Mouse (Mus musculus) ES-E14 (cell line): ENCODE data around the gene Rpp40. TPM values are rescaled to one million over a fixed set of nuclear protein-coding genes. Genes with fewer than 3 reads are reported as not detected.

Source experiments
- DNase-seq: peaks from one replicate; pipeline ENCODE4 v3.0.0-alpha.2; 2013; ENCODE audit warnings: low read depth, low spot score
- H3K27ac ChIP-seq: 2 replicates; pipeline ENCODE4 v1.5.1; 2012; ENCODE audit warnings: low read depth, mild to moderate bottlenecking, low read length, moderate library complexity, mixed read lengths; ENCODE audit not compliant: poor library complexity, insufficient read depth, severe bottlenecking
- H3K36me3 ChIP-seq: 2 replicates; pipeline ENCODE4 v1.6.1; 2012; ENCODE audit warnings: mild to moderate bottlenecking, low read length, moderate library complexity, mixed read lengths; ENCODE audit not compliant: control insufficient read depth, poor library complexity, insufficient read depth, severe bottlenecking
- H3K4me1 ChIP-seq, 2 experiments: fragments of 150-350 bp in 1 of 2; sonication (generic) in 1 of 2; 2 replicates each; pipeline ENCODE4 v1.6.1; 2012; ENCODE audit warnings: low read length in 2 of 2, mild to moderate bottlenecking in 1 of 2, mixed read lengths in 1 of 2; ENCODE audit not compliant: control insufficient read depth in 2 of 2, insufficient read depth in 2 of 2, poor library complexity in 1 of 2
- H3K4me3 ChIP-seq, 2 experiments: fragments of 150-350 bp in 1 of 2; sonication (generic) in 1 of 2; 2 replicates each; pipeline ENCODE4 v1.5.1; 2012; ENCODE audit warnings: low read length in 2 of 2, low read depth in 1 of 2, mild to moderate bottlenecking in 1 of 2, mixed read lengths in 1 of 2; ENCODE audit not compliant: insufficient read depth in 1 of 2, poor library complexity in 1 of 2, severe bottlenecking in 1 of 2
- H3K9ac ChIP-seq: 2 replicates; pipeline ENCODE4 v1.6.1; 2012; ENCODE audit warnings: low read depth, mild to moderate bottlenecking, low read length, mixed read lengths; ENCODE audit not compliant: poor library complexity, insufficient read depth, severe bottlenecking
- H3K9me3 ChIP-seq: fragments of 150-350 bp; sonication (generic); 2 replicates; pipeline ENCODE4 v1.6.1; 2012; ENCODE audit warnings: low read depth, mild to moderate bottlenecking, low read length; ENCODE audit not compliant: control insufficient read depth, insufficient read depth
- CHD2 ChIP-seq: IDR thresholded peaks from 2 replicates; pipeline ENCODE4 v1.6.1; 2014; ENCODE audit warnings: mild to moderate bottlenecking, low read depth, low read length, inconsistent platforms
- HCFC1 ChIP-seq: IDR thresholded peaks from 2 replicates; pipeline ENCODE4 v1.6.1; 2012; ENCODE audit warnings: low read length, inconsistent platforms, borderline replicate concordance; ENCODE audit not compliant: insufficient read depth
- MAFK ChIP-seq: IDR thresholded peaks from 2 replicates; pipeline ENCODE4 v1.6.1; 2014; ENCODE audit warnings: mild to moderate bottlenecking, low read depth, low read length, inconsistent platforms; ENCODE audit not compliant: insufficient read depth
- ZC3H11A ChIP-seq: IDR thresholded peaks from 2 replicates; pipeline ENCODE4 v1.6.1; 2012; ENCODE audit warnings: low read depth, mild to moderate bottlenecking, inconsistent platforms, low read length, borderline replicate concordance
- ZNF384 ChIP-seq: IDR thresholded peaks from 2 replicates; pipeline ENCODE4 v1.6.1; 2012; ENCODE audit warnings: low read depth, low read length, inconsistent platforms
- in situ Hi-C, 2 experiments: fragments of 600-800 bp; cut with MboI; formaldehyde crosslinking; loops; one replicate each; pipeline ENCODE4 v1.15.1; 2025; ENCODE audit warnings: low sequenced_read_pairs in 2 of 2, inconsistent platforms in 1 of 2; ENCODE audit not compliant: unreplicated experiment in 2 of 2
- total RNA-seq: library from RNA; depleted of rRNA; stranded (reverse); fragments of 300-350 nt; gene quantifications from 2 replicates; pipeline ENCODE4 v1.2.3, GENCODE M21; 2012; rRNA removed

Gene Rpp40
- total RNA-seq, 1 experiment, result 35.9 TPM

- no peaks in the 10 kb centered on the region for H3K9me3 ChIP-seq
- H3K36me3 ChIP-seq, result peaks cover 9% of the 10 kb centered on the region; the same call in 1 of the 2 replicates
- no peak overlapping the region for H3K27ac ChIP-seq
- TF ChIP-seq CHD2 (no peak), ZC3H11A (no peak), ZNF384 (no peak), HCFC1 (no peak), MAFK (no peak)
- in situ Hi-C loops, result no loop called here
- H3K9ac ChIP-seq, result no peak overlapping the region
- H3K4me3 ChIP-seq, result no peak overlapping the region
- peaks cover 10 to 28% of the 10 kb centered on the region in 2 experiments; a peak in 3 of 4 replicates for H3K4me1 ChIP-seq
- no peak for DNase-seq
Observed at GRCm38 (mm10) chr13:35848694-35849093, 57.5 kb downstream of the Rpp40 start.

- DNase-seq, result no peak
- TF ChIP-seq ZNF384, result no peak
- no peak overlapping the region for H3K27ac ChIP-seq
- in situ Hi-C loops, result no loop called here
- peaks cover 0 to 22% of the 10 kb centered on the region in 2 experiments; a peak in 1 of 4 replicates for H3K4me1 ChIP-seq
- H3K9me3 ChIP-seq, result no peaks in the 10 kb centered on the region
- H3K36me3 ChIP-seq, result peaks cover 18% of the 10 kb centered on the region; the same call in 1 of the 2 replicates
- H3K4me3 ChIP-seq, result no peak overlapping the region
- no peak overlapping the region for H3K9ac ChIP-seq
Observed at GRCm38 (mm10) chr13:35845306-35845705, 60.9 kb downstream of the Rpp40 start.

Other genes with a start within 250 kb of the Rpp40 start
- 20.3 and 20.9 TPM in 2 replicates for gene Cdyl, start 246.5 kb downstream of the Rpp40 start, total RNA-seq
- 0.26 and 0.31 TPM in 2 replicates for gene Ppp1r3g, start 52.5 kb upstream of the Rpp40 start, total RNA-seq
- gene Fars2, start 211.1 kb upstream of the Rpp40 start, total RNA-seq, result 22.0 and 34.2 TPM in 2 replicates
- 7.5 and 8.2 TPM in 2 replicates for gene Lyrm4, start 211.2 kb upstream of the Rpp40 start, total RNA-seq